Mouse (Mus musculus): ENCODE results near the gene 2010003K11Rik. TPM values are rescaled to one million over a fixed set of nuclear protein-coding genes. Genes with fewer than 3 reads are reported as not detected.

Gene 2010003K11Rik
- total and polyA plus RNA-seq, 3 experiments: not detected

DNA sequence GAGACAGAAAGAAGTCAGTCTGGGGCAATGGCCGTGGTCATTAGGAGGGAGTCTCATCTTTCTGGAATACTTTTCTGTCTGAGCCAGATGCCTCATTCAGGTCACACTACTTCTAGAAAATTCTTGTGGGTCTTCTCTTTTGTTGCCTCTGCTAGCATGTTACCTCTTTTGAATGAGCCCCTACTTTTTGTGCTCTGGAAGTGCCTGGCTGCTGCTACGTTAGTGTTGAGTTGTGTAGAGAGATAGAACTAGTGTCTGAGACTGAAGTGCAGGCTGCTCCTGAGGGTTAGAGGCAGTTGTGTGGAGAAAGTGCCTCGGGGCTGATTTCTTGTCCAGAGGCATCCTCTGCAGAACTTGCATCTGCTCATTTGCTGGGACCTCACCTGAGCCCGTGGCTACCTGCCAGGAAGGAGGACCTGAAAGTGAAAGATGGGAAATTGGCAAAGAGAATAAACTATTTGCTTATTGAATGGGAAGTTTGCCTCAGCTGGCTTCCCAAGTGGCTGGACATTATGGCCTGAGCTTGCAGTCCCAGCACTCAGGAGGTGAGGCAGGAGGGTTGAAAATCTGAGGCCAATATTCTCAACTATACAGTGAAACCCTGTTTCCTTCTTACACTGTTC, 15.0 kb upstream of the 2010003K11Rik start:
- Histone ChIP-seq H3K4me3 (replicated peaks in 1 of 3; ENCODE audit: low read depth in 2 of 3, low read length in 2 of 3, poor library complexity in 1 of 3) (no peak overlapping the region), H3K4me1 (ENCODE audit: control insufficient read depth in 1 of 2, insufficient read depth in 2 of 2) (peaks cover 3 to 49% of the 10 kb centered on the region in 2 experiments), H3K9ac (ENCODE audit: insufficient read depth, low read depth) (no peak overlapping the region), H3K4me2 (ENCODE audit: insufficient read depth, low read depth, poor library complexity, severe bottlenecking) (no peak overlapping the region), H3K79me2 (replicated peaks; ENCODE audit: control insufficient read depth, extremely low read depth, insufficient read depth, poor library complexity, severe bottlenecking) (no peaks in the 10 kb centered on the region), H3K36me3 (replicated peaks in 1 of 2; ENCODE audit: control insufficient read depth in 1 of 2, insufficient read depth in 1 of 2, low read length in 1 of 2) (no peaks in the 10 kb centered on the region), H3K9me3 (replicated peaks; ENCODE audit: low read length) (no peaks in the 10 kb centered on the region), H3K27me3 (replicated peaks) (no peaks in the 10 kb centered on the region), H3K27ac (ENCODE audit: insufficient read depth, low read depth) (no peak overlapping the region)
- dilution Hi-C loops (cut with MboI; ENCODE audit: extremely low pct_ligation_motif_present, extremely low pct_unique_long_range_greater_than_20kb, low sequenced_read_pairs) (no loop called here), in situ Hi-C loops (cut with MboI; ENCODE audit: low pct_ligation_motif_present, low pct_unique_long_range_greater_than_20kb, low sequenced_read_pairs) (no loop called here)
- TF ChIP-seq IRF4 (IDR thresholded peaks at IDR 0.05; ENCODE audit: low read depth, low read length): no peak
- TF ChIP-seq KAT2A (IDR thresholded peaks at IDR 0.05; ENCODE audit: insufficient replicate concordance, low read length): no peak
- no peak for TF ChIP-seq CHD2 (IDR thresholded peaks at IDR 0.05; ENCODE audit: low read length)
- TF ChIP-seq NRF1 (IDR thresholded peaks at IDR 0.05; ENCODE audit: low read depth, low read length): no peak
- no peak for TF ChIP-seq PAX5 (IDR thresholded peaks at IDR 0.05; ENCODE audit: low read length)
- TF ChIP-seq ZC3H11A (IDR thresholded peaks at IDR 0.05; ENCODE audit: low read depth, low read length): no peak
- TF ChIP-seq MAX (IDR thresholded peaks at IDR 0.05; ENCODE audit: low read length): no peak
- no peak for TF ChIP-seq USF2 (conservative IDR thresholded peaks at IDR 0.05; ENCODE audit: low read depth, low read length)
- TF ChIP-seq USF1 (IDR thresholded peaks at IDR 0.05; ENCODE audit: low read depth, low read length): no peak
- TF ChIP-seq BHLHE40 (IDR thresholded peaks at IDR 0.05; ENCODE audit: low read depth, low read length): no peak
- TF ChIP-seq MYC (IDR thresholded peaks at IDR 0.05; ENCODE audit: low read depth, low read length): no peak
- no peak for TF ChIP-seq MXI1 (IDR thresholded peaks at IDR 0.05; ENCODE audit: low read depth, low read length)
- TF ChIP-seq SMC3 (IDR thresholded peaks at IDR 0.05; ENCODE audit: low read depth, low read length): no peak
- no peak for TF ChIP-seq CHD1 (IDR thresholded peaks at IDR 0.05; ENCODE audit: low read depth, low read length)
- TF ChIP-seq ZKSCAN1 (IDR thresholded peaks at IDR 0.05; ENCODE audit: borderline replicate concordance, low read depth, low read length): no peak
- TF ChIP-seq ZNF384 (IDR thresholded peaks at IDR 0.05; ENCODE audit: low read depth, low read length): no peak
- no peak for TF ChIP-seq MAFK (IDR thresholded peaks at IDR 0.05; ENCODE audit: insufficient replicate concordance, low read length)
- TF ChIP-seq GABPA (IDR thresholded peaks at IDR 0.05; ENCODE audit: insufficient replicate concordance, low read depth, low read length): no peak
- no peak for TF ChIP-seq JUN (IDR thresholded peaks at IDR 0.05; ENCODE audit: insufficient read depth, low read depth, low read length)
- TF ChIP-seq ETS1 (conservative IDR thresholded peaks at IDR 0.05; ENCODE audit: low read depth, low read length): no peak
- no peak for DNase-seq (ENCODE audit: extremely low read depth)
